Mouse (Mus musculus) gastrocnemius, postnatal 25 days (tissue): ENCODE data around the gene Lpp. TPM values are rescaled to one million over a fixed set of nuclear protein-coding genes. Genes with fewer than 3 reads are reported as not detected.

Source experiments
- DNase-seq: peaks from one replicate; pipeline ENCODE4 v3.0.0; 2022
- total RNA-seq, 2 experiments: library from RNA; stranded (reverse); gene quantifications; 1 replicate in 1 of 2; 2 replicates in 1 of 2; pipeline ENCODE4 v1.2.3; 2021

The Lpp gene
- total RNA-seq, 2 experiments from 2014 or later, result 21.7 to 23.8 TPM

- no peak for DNase-seq
Observed at GRCm38 (mm10) chr16:24399524-24399923, 6.2 kb downstream of the Lpp start.

GRCm38 (mm10) chr16:24400776-24401175 is 7.5 kb downstream of the Lpp start:
- DNase-seq, result no peak

GRCm38 (mm10) chr16:24402801-24403200 is 9.5 kb downstream of the Lpp start:
- no peak for DNase-seq

GRCm38 (mm10) chr16:24403733-24404380 is 10.6 kb downstream of the Lpp start:
- DNase-seq, result no peak

GRCm38 (mm10) chr16:24406521-24406920 is 13.2 kb downstream of the Lpp start:
- DNase-seq, result no peak

GRCm38 (mm10) chr16:24411281-24411680 is 18.0 kb downstream of the Lpp start:
- DNase-seq, result no peak

GRCm38 (mm10) chr16:24412193-24412592 is 18.9 kb downstream of the Lpp start:
- no peak for DNase-seq

GRCm38 (mm10) chr16:24413059-24413458 is 19.8 kb downstream of the Lpp start:
- no peak for DNase-seq

- DNase-seq, result no peak
Observed at GRCm38 (mm10) chr16:24418022-24418421, 24.7 kb downstream of the Lpp start.

GRCm38 (mm10) chr16:24420603-24421120 is 27.4 kb downstream of the Lpp start:
- DNase-seq, result no peak

GRCm38 (mm10) chr16:24421687-24422418 is 28.5 kb downstream of the Lpp start:
- no peak for DNase-seq

- DNase-seq, result no peak
Observed at GRCm38 (mm10) chr16:24423196-24423595, 29.9 kb downstream of the Lpp start.

- no peak for DNase-seq
Observed at GRCm38 (mm10) chr16:24423751-24424150, 30.4 kb downstream of the Lpp start.

- DNase-seq, result no peak
Observed at GRCm38 (mm10) chr16:24424356-24424977, 31.2 kb downstream of the Lpp start.

- DNase-seq, result no peak
Observed at GRCm38 (mm10) chr16:24425816-24426215, 32.5 kb downstream of the Lpp start.

- no peak for DNase-seq
Observed at GRCm38 (mm10) chr16:24427606-24428005, 34.3 kb downstream of the Lpp start.

GRCm38 (mm10) chr16:24428055-24428454 is 34.7 kb downstream of the Lpp start:
- DNase-seq, result no peak

- DNase-seq, result no peak
Observed at GRCm38 (mm10) chr16:24428742-24429141, 35.4 kb downstream of the Lpp start.

- DNase-seq, result no peak
Observed at GRCm38 (mm10) chr16:24429691-24430090, 36.4 kb downstream of the Lpp start.

- DNase-seq, result no peak
Observed at GRCm38 (mm10) chr16:24431808-24432207, 38.5 kb downstream of the Lpp start.

GRCm38 (mm10) chr16:24433563-24433962 is 40.3 kb downstream of the Lpp start:
- no peak for DNase-seq

- DNase-seq, result no peak
Observed at GRCm38 (mm10) chr16:24434026-24434425, 40.7 kb downstream of the Lpp start.

- DNase-seq, result peak; percentile 54
Observed at GRCm38 (mm10) chr16:24434531-24435114, 41.3 kb downstream of the Lpp start.
